Mouse (Mus musculus) limb, embryonic 15.5 days (tissue): ENCODE measurements around the gene Tbl1xr1. TPM values are rescaled to one million over a fixed set of nuclear protein-coding genes. Genes with fewer than 3 reads are reported as not detected.

Source experiments
- ATAC-seq: fragments of 200-750 bp; cut with Nextera tagmentation; 2 replicates; pipeline ENCODE4 v1.8.0; 2017; ENCODE audit warnings: low read depth, moderate TSS enrichment; ENCODE audit not compliant: insufficient number of reproducible peaks, low FRiP score, low TSS enrichment
- H3K27ac ChIP-seq: fragments of 300-500 bp; sonication (generic); 2 replicates; pipeline ENCODE4 v1.5.1; 2015; ENCODE audit warnings: moderate library complexity, mild to moderate bottlenecking, inconsistent platforms
- H3K27me3 ChIP-seq: fragments of 300-500 bp; sonication (generic); 2 replicates; pipeline ENCODE4 v1.6.1; 2015; ENCODE audit warnings: inconsistent platforms
- H3K36me3 ChIP-seq: fragments of 300-500 bp; sonication (generic); 2 replicates; pipeline ENCODE4 v1.6.1; 2015; ENCODE audit warnings: inconsistent platforms
- H3K4me1 ChIP-seq: fragments of 300-500 bp; sonication (generic); 2 replicates; pipeline ENCODE4 v1.6.1; 2015; ENCODE audit warnings: inconsistent platforms
- H3K4me2 ChIP-seq: fragments of 300-500 bp; sonication (generic); 2 replicates; pipeline ENCODE4 v1.6.1; 2015; ENCODE audit warnings: mild to moderate bottlenecking, inconsistent platforms
- H3K4me3 ChIP-seq: fragments of 300-500 bp; sonication (generic); 2 replicates; pipeline ENCODE4 v1.5.1; 2015; ENCODE audit warnings: mild to moderate bottlenecking, inconsistent platforms
- H3K9ac ChIP-seq: fragments of 300-500 bp; sonication (generic); 2 replicates; pipeline ENCODE4 v1.6.1; 2015; ENCODE audit warnings: inconsistent platforms
- H3K9me3 ChIP-seq: fragments of 300-500 bp; sonication (generic); 2 replicates; pipeline ENCODE4 v1.6.1; 2016; ENCODE audit warnings: inconsistent platforms
- WGBS: fragments of 180-500 bp; shearing (Covaris S2); methylation state at CpG from one replicate; pipeline ENCODE4 v1.1.7; 2015; 5-methylcytosine and 5-hydroxymethylcytosine counted together
- polyA plus RNA-seq: library from polyadenylated mRNA; unstranded; fragments of >200 nt; fragmentation: Nextera tagmentation; extraction: Ambion mirVana; gene quantifications from 2 replicates; pipeline ENCODE4 v1.2.1, GENCODE M21; 2015

The Tbl1xr1 gene
- polyA plus RNA-seq, 1 experiment from 2014 or later, result 25.9 TPM

GRCm38 (mm10) chr3:22230635-22231034 lies 154.2 kb downstream of the Tbl1xr1 start:
- ATAC-seq, result no peak
- Histone ChIP-seq H3K27me3 (no peaks in the 10 kb centered on the region), H3K27ac (no peak overlapping the region), H3K4me3 (no peak overlapping the region), H3K9ac (no peak overlapping the region), H3K9me3 (no peaks in the 10 kb centered on the region), H3K4me2 (no peak overlapping the region), H3K4me1 (no peaks in the 10 kb centered on the region), H3K36me3 (no peaks in the 10 kb centered on the region)
- WGBS, result 58% methylated on average over 3 of the region's 3 CpGs

GRCm38 (mm10) chr3:22238106-22238900 lies 161.9 kb downstream of the Tbl1xr1 start:
- H3K9me3 ChIP-seq, result no peaks in the 10 kb centered on the region
- no peak overlapping the region for H3K4me2 ChIP-seq
- no peak for ATAC-seq
- H3K27me3 ChIP-seq, result no peaks in the 10 kb centered on the region
- no peak overlapping the region for H3K27ac ChIP-seq
- H3K9ac ChIP-seq, result no peak overlapping the region
- no peaks in the 10 kb centered on the region for H3K4me1 ChIP-seq
- H3K36me3 ChIP-seq, result no peaks in the 10 kb centered on the region
- 82% methylated on average over 16 of the region's 16 CpGs for WGBS
- H3K4me3 ChIP-seq, result no peak overlapping the region
